Mouse (Mus musculus) brown adipose tissue, adult 24 weeks (tissue): ENCODE measurements around the gene Gm29666. TPM values are rescaled to one million over a fixed set of nuclear protein-coding genes. Genes with fewer than 3 reads are reported as not detected.

Experiments used
- H3K27ac ChIP-seq: fragments of 200-500 bp; replicated peaks from 2 replicates; pipeline ENCODE4 v1.5.1; 2012; ENCODE audit warnings: low read depth, mild to moderate bottlenecking, low read length
- H3K4me1 ChIP-seq: fragments of 200-500 bp; 2 replicates; pipeline ENCODE4 v1.6.1; 2012; ENCODE audit warnings: low read length, mixed read lengths; ENCODE audit not compliant: control insufficient read depth, insufficient read depth, insufficient read length
- H3K4me3 ChIP-seq: fragments of 200-500 bp; 2 replicates; pipeline ENCODE4 v1.5.1; 2012; ENCODE audit warnings: low read depth, mild to moderate bottlenecking, low read length, moderate library complexity; ENCODE audit not compliant: insufficient read depth
- polyA plus RNA-seq: library from polyadenylated mRNA; stranded (reverse); fragments of >200 nt; gene quantifications from 2 replicates; pipeline ENCODE4 v1.2.4, GENCODE M21; 2012; ENCODE audit not compliant: missing spikeins, insufficient read depth, insufficient read length

Gene Gm29666
- polyA plus RNA-seq = not detected in 2 replicates

DNA sequence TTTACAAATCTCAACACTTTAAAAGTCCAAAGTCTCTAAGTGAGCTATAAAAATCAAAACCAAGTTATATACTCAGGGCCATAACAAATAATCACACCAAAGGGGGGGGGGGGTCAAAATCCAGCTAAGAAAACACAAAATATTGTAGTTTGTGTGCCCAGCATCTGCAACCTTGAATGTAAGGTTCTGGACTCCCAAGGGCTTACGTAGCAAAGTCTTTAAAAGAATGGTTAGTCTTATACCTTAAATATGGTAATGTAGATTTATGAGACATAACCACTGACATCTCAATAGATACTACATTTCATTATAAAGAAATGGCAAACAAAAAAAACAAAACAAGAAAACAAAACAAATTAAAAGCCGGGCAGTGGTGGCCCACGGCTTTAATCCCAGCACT lies at the start of gene Gm29666:
Gm29666 (minus strand) TSS at position 101 of the 400 bp plus-strand sequence.
- Histone ChIP-seq H3K4me3 (no peak within 1 kb of the TSS), H3K4me1 (peaks cover 3% of the 10 kb centered on the region; the same call in 1 of the 2 replicates), H3K27ac (no peak within 1 kb of the TSS)

DNA sequence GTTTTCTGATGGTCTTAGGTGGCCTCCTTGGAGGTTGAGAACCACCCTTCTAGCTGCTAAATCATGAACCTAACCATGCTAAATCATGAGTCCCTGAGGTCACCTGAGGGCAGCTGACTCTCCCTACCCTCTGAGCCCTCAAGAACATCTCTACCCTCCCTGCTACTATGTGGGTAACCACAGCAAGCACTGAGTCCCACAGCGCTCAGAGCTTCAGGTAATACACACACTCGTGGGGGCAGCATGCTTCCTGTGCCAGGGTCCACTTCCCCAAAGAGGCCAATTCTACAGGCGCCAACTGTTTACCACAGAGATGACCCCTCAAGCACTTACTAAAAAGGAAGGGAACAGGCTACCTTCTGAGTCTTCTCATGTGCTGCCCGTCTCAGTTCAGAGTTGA lies 48.7 kb upstream of the Gm29666 start:
- H3K4me1 ChIP-seq = no peaks in the 10 kb centered on the region
- no peak overlapping the region for H3K27ac ChIP-seq
- no peak overlapping the region for H3K4me3 ChIP-seq

- Histone ChIP-seq H3K27ac (no peak overlapping the region), H3K4me3 (no peak overlapping the region), H3K4me1 (no peaks in the 10 kb centered on the region)
Observed at GRCm38 (mm10) chr15:84965575-84966360, 45.9 kb upstream of the Gm29666 start.

- Histone ChIP-seq H3K4me3 (no peak overlapping the region), H3K4me1 (no peaks in the 10 kb centered on the region), H3K27ac (no peak overlapping the region)
Observed at GRCm38 (mm10) chr15:84964771-84965170, 44.9 kb upstream of the Gm29666 start.

- Histone ChIP-seq H3K4me1 (no peaks in the 10 kb centered on the region), H3K4me3 (no peak overlapping the region), H3K27ac (no peak overlapping the region)
Observed at GRCm38 (mm10) chr15:84962518-84962917, 42.7 kb upstream of the Gm29666 start.

GRCm38 (mm10) chr15:84960692-84961091 lies 40.9 kb upstream of the Gm29666 start:
- H3K4me3 ChIP-seq = no peak overlapping the region
- no peaks in the 10 kb centered on the region for H3K4me1 ChIP-seq
- no peak overlapping the region for H3K27ac ChIP-seq

DNA sequence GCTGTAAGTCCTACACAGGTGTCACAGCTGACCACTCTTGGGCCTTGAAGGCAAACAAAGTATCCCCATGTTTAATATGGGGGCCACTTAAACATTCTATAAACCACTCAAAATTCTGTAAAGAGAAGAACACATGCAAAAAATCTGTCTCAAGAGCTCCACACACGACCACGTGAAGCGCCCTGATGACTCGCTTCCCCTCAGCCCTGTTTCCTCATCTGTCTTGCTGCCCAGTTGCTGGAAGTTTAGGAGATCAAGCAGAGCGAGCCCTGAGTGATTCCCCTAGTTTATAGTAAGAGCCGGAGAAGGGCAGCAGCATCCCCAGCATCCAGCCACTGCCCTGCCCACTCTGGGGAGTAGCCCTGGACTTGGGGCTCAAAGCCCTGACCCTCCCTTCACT lies 40.1 kb upstream of the Gm29666 start:
- no peaks in the 10 kb centered on the region for H3K4me1 ChIP-seq
- no peak overlapping the region for H3K27ac ChIP-seq
- H3K4me3 ChIP-seq = no peak overlapping the region

DNA sequence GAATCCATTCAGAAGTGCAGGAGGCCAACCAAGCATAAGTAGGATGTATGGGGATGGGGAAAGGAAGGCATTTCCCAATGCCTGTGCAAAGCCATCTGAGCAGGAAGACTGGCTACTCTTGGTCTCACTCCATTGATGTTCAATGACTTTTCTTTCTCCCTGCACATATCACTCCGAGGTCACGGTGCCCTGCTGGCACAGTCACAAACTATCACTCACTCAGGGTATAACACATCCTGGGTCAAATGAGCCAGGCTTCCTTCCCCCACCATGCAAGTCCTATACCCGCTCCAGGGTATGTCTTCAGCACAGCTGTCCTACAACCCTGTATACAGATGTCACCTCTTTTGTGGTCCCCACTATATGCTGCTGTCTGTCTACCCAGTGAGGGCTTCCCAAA lies 38.5 kb upstream of the Gm29666 start:
- Histone ChIP-seq H3K4me3 (no peak overlapping the region), H3K27ac (no peak overlapping the region), H3K4me1 (no peaks in the 10 kb centered on the region)

DNA sequence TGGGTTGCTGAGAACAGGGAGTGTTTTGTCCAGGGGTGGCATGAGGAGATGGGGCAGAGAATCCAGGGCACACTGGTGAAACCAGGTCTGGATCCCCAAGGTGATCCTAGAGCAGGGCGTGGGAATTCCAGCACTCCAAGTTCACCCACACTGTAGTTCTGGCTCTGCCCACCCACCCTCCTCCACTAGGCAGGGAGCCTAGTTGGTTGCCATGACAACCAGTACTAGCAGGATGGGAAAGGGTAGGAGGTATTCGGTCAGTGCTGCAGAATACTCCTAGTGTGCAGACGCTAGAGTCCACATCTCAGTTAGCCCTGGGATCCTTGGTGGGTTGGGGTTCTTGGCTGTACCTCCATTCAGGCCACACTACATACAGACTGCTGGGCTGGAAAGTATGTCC lies 38.0 kb upstream of the Gm29666 start:
- no peaks in the 10 kb centered on the region for H3K4me1 ChIP-seq
- no peak overlapping the region for H3K27ac ChIP-seq
- no peak overlapping the region for H3K4me3 ChIP-seq

DNA sequence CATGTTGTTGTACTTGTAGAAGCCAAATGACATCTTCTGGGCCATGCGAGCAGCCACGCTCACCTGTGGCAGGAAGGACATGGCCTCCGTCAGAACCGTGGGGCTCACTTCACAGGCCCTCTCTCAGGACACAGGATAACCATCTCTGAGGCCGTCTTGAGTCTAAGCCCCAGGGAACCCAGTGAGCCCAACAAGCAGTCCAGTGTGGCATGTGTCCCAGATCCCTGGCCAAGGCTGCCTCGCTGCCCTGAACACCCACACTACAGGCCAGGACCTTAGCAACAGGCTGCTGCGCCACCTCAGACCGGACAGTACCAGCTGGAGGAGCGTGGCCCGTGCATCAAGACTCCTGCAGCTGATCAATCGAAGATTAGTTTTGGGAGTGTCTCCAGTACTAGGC lies 33.4 kb upstream of the Gm29666 start:
- Histone ChIP-seq H3K4me1 (no peaks in the 10 kb centered on the region), H3K4me3 (no peak overlapping the region), H3K27ac (no peak overlapping the region)

- H3K4me3 ChIP-seq = no peak overlapping the region
- no peaks in the 10 kb centered on the region for H3K4me1 ChIP-seq
- H3K27ac ChIP-seq = no peak overlapping the region
Observed at GRCm38 (mm10) chr15:84950053-84950452, 30.2 kb upstream of the Gm29666 start.

DNA sequence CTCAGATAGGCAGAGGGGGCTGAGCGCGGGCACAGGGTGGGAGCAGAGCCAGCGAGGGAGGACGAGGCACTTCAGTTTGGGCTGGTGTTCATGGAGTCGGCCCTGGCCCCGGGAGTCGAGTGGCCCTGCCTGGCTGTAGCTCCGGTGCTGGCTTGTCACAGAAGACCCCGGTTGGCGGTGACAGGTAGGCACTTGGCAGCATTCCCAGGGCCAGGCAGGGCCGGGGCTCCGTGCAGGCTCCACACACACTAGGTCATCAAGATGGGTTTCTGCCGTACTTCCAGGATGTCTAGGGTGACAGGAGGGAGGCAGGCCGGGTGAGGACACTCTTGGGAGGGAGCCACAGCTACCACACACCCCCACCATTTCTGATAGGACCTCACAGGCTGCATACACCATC lies 29.2 kb upstream of the Gm29666 start:
- Histone ChIP-seq H3K4me3 (no peak overlapping the region), H3K4me1 (no peaks in the 10 kb centered on the region), H3K27ac (no peak overlapping the region)

- Histone ChIP-seq H3K4me1 (no peaks in the 10 kb centered on the region), H3K4me3 (no peak overlapping the region), H3K27ac (no peak overlapping the region)
Observed at GRCm38 (mm10) chr15:84944319-84944718, 24.5 kb upstream of the Gm29666 start.

DNA sequence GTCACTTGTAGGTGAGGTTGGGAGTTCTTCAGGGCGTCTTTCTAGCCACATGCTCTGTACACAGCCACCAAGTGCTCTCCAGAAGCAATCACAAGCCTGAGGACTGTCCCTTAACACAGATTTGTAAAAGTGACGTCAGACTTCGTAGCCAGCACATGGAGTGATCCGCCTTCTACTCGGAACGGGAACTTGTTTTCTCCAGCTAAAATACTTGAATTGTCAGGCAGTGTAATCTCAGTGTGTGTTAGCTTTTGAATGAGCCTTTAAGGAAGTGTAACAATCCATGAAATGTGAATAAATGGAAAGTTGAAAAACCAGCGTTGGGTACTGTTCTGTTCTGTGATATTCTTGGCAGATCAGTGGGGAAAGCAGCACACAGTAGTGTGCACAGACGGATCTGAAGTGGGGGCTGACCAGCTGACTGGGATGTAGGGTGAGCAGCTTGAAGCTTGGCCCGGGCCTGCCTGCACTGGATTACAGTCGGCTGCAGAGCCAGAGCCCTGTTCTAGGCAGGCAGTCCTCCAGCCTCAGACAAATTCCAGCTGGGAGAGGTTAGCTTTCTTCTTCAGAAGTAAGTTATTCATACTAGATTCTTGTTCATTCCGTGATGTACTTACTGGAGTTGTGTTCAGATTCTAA lies 22.9 kb upstream of the Gm29666 start:
- Histone ChIP-seq H3K4me3 (no peak overlapping the region), H3K27ac (no peak overlapping the region), H3K4me1 (no peaks in the 10 kb centered on the region)

DNA sequence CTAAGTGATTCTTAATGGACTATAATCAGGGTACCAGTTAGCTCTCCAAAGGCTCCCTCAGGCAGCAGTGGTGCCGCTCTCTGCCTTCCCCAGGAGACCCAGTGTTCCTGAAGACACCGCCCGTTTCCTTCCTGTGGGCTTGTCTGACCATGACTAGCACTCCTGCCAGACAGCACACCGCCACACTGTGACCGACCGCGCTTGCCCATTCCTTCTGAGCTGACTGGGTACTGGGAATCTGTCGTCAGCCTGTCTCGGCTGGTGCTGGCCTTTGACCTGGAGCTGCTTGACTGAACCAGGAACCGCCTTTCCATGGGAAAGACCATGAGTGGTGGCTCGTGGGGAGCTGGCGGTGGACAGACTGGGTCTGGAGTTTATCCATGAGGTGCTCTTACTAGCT lies 20.3 kb upstream of the Gm29666 start:
- Histone ChIP-seq H3K4me1 (no peaks in the 10 kb centered on the region), H3K27ac (no peak overlapping the region), H3K4me3 (no peak overlapping the region)

DNA sequence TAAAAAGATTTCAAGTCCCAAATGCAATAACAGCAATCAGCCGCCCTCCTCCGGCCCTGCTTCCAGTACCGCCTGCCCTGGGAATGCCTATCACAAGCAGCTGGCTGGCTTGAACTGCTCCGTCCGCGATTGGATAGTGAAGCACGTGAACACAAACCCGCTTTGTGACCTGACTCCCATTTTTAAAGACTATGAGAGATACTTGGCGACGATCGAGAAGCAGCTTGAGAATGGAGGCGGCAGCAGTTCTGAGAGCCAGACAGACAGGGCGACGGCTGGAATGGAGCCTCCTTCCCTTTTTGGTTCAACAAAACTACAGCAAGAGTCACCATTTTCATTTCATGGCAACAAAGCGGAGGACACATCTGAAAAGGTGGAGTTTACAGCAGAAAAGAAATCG lies 15.1 kb upstream of the Gm29666 start:
- Histone ChIP-seq H3K27ac (no peak overlapping the region), H3K4me3 (no peak overlapping the region), H3K4me1 (no peaks in the 10 kb centered on the region)
